Mouse (Mus musculus): ENCODE data around the gene Cd151.

Cd151 gene

GRCm38 (mm10) chr7:141457986-141458660, 9.1 kb upstream of the Cd151 start:
- DNase-seq (ENCODE audit: low read depth, low spot score) = peak; percentile 69

GRCm38 (mm10) chr7:141458661-141459060, 8.5 kb upstream of the Cd151 start:
- no peak for DNase-seq (ENCODE audit: low read depth, low spot score)

- DNase-seq (ENCODE audit: low read depth, low spot score) = no peak
Measured at GRCm38 (mm10) chr7:141459301-141459711, 7.9 kb upstream of the Cd151 start.

- no peak for DNase-seq (ENCODE audit: low read depth, low spot score)
Measured at GRCm38 (mm10) chr7:141460001-141460390, 7.2 kb upstream of the Cd151 start.

GRCm38 (mm10) chr7:141460391-141461113, 6.6 kb upstream of the Cd151 start, which contains the start of gene Cracr2b:
Gene Cracr2b (plus strand): TSS chr7:141461094.
- no peak for DNase-seq (ENCODE audit: low read depth, low spot score)

- no peak for DNase-seq (ENCODE audit: low read depth, low spot score)
Measured at GRCm38 (mm10) chr7:141461521-141462332, 5.5 kb upstream of the Cd151 start.

- DNase-seq (ENCODE audit: low read depth, low spot score) = no peak
Measured at GRCm38 (mm10) chr7:141462333-141462821, 4.8 kb upstream of the Cd151 start.

- DNase-seq (ENCODE audit: low read depth, low spot score) = no peak
Measured at GRCm38 (mm10) chr7:141463824-141464602, 3.2 kb upstream of the Cd151 start.

- DNase-seq (ENCODE audit: low read depth, low spot score) = no peak
Measured at GRCm38 (mm10) chr7:141464603-141465201, 2.5 kb upstream of the Cd151 start.

GRCm38 (mm10) chr7:141465388-141466044, 1.7 kb upstream of the Cd151 start:
- no peak for DNase-seq (ENCODE audit: low read depth, low spot score)

GRCm38 (mm10) chr7:141466045-141466394, 1.2 kb upstream of the Cd151 start:
- no peak for DNase-seq (ENCODE audit: low read depth, low spot score)

- DNase-seq (ENCODE audit: low read depth, low spot score) = no peak
Measured at GRCm38 (mm10) chr7:141466607-141467148, 514 bp upstream of the Cd151 start.

- no peak for DNase-seq (ENCODE audit: low read depth, low spot score)
Measured at GRCm38 (mm10) chr7:141468164-141468521, 951 bp downstream of the Cd151 start.

- DNase-seq (ENCODE audit: low read depth, low spot score) = peak; percentile 64
Measured at GRCm38 (mm10) chr7:141468522-141469211, 1.5 kb downstream of the Cd151 start.

GRCm38 (mm10) chr7:141469352-141469751, 2.2 kb downstream of the Cd151 start:
- no peak for DNase-seq (ENCODE audit: low read depth, low spot score)

GRCm38 (mm10) chr7:141469901-141470636, 2.9 kb downstream of the Cd151 start:
- DNase-seq (ENCODE audit: low read depth, low spot score) = no peak

GRCm38 (mm10) chr7:141470637-141470944, 3.4 kb downstream of the Cd151 start:
- DNase-seq (ENCODE audit: low read depth, low spot score) = no peak

- no peak for DNase-seq (ENCODE audit: low read depth, low spot score)
Measured at GRCm38 (mm10) chr7:141471236-141471635, 4.0 kb downstream of the Cd151 start.

- DNase-seq (ENCODE audit: low read depth, low spot score) = no peak
Measured at GRCm38 (mm10) chr7:141472226-141472625, 5.0 kb downstream of the Cd151 start.

All from CD4-positive helper T cell, adult 2 months (primary cell).